Mouse (Mus musculus) hindbrain, embryonic 11.5 days (tissue): ENCODE results near the gene Cyren. TPM values are rescaled to one million over a fixed set of nuclear protein-coding genes. Genes with fewer than 3 reads are reported as not detected.

ENCODE experiments used
- ATAC-seq: fragments of 200-750 bp; cut with Nextera tagmentation; 2 replicates; pipeline ENCODE4 v1.8.0; 2017; ENCODE audit warnings: mild to moderate bottlenecking, moderate TSS enrichment, moderate library complexity; ENCODE audit not compliant: low FRiP score
- DNase-seq: peaks from one replicate; pipeline ENCODE4 v3.0.0-alpha.2; 2015; ENCODE audit warnings: low spot score
- H3K27ac ChIP-seq: fragments of 300-500 bp; sonication (generic); 2 replicates; pipeline ENCODE4 v1.5.1; 2014; ENCODE audit warnings: mild to moderate bottlenecking, low read depth, low read length
- H3K27me3 ChIP-seq: fragments of 300-500 bp; sonication (generic); 2 replicates; pipeline ENCODE4 v1.6.1; 2014; ENCODE audit warnings: mild to moderate bottlenecking, low read length, moderate library complexity, mixed read lengths; ENCODE audit not compliant: control insufficient read depth, insufficient read depth
- H3K36me3 ChIP-seq: fragments of 300-500 bp; sonication (generic); 2 replicates; pipeline ENCODE4 v1.6.1; 2014; ENCODE audit warnings: mild to moderate bottlenecking, low read length, moderate library complexity, mixed read lengths; ENCODE audit not compliant: control insufficient read depth, insufficient read depth
- H3K4me1 ChIP-seq: fragments of 300-500 bp; sonication (generic); replicated peaks from 2 replicates; pipeline ENCODE4 v1.6.1; 2014; ENCODE audit warnings: low read length, mixed read lengths; ENCODE audit not compliant: control insufficient read depth, insufficient read depth
- H3K4me2 ChIP-seq: fragments of 300-500 bp; sonication (generic); replicated peaks from 2 replicates; pipeline ENCODE4 v1.6.1; 2014; ENCODE audit warnings: mild to moderate bottlenecking, low read depth, low read length
- H3K4me3 ChIP-seq: fragments of 300-500 bp; sonication (generic); 2 replicates; pipeline ENCODE4 v1.5.1; 2014; ENCODE audit warnings: low read depth, low read length
- H3K9ac ChIP-seq: fragments of 300-500 bp; sonication (generic); 2 replicates; pipeline ENCODE4 v1.6.1; 2014; ENCODE audit warnings: low read depth, low read length
- H3K9me3 ChIP-seq: fragments of 300-500 bp; sonication (generic); 2 replicates; pipeline ENCODE4 v1.6.1; 2016; ENCODE audit warnings: low read length; ENCODE audit not compliant: control insufficient read depth
- WGBS: fragments of 180-500 bp; shearing (Covaris S2); extraction: QIAGEN DNeasy Blood & Tissue Kit; methylation state at CpG from one replicate; pipeline ENCODE4 v1.1.7; 2014; 5-methylcytosine and 5-hydroxymethylcytosine counted together
- polyA plus RNA-seq: library from polyadenylated mRNA; unstranded; fragments of >200 nt; fragmentation: Nextera tagmentation; extraction: Ambion mirVana; gene quantifications from 2 replicates; pipeline ENCODE4 v1.2.1, GENCODE M21; 2014

The Cyren gene
- polyA plus RNA-seq, 1 experiment from 2014 or later = 12.3 TPM

DNA sequence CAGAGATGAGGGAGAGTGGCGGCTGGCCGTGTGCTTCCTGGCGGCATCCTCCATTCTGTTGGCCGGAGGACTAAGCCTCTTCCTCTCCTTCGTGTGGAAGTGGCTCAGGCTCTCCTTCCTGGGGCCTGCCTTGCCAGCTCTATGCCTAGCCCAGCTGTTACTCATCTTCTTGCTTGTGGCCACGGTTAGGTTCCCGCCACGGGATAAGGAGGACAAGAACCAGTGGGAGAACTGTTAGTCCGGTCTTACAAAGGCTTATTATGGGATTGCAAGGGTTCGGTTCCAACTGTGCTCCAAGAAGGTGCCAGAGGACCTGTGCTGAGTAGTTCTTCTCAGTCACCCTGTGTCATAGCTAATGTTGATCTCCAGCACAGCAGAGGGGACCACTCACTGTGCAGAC, 5.0 kb downstream of the Cyren start:
- no peak overlapping the region for H3K9ac ChIP-seq
- no peaks in the 10 kb centered on the region for H3K27me3 ChIP-seq
- no peaks in the 10 kb centered on the region for H3K4me1 ChIP-seq
- H3K9me3 ChIP-seq = no peaks in the 10 kb centered on the region
- ATAC-seq (no peak), DNase-seq (no peak)
- no peak overlapping the region for H3K4me3 ChIP-seq
- no peaks in the 10 kb centered on the region for H3K36me3 ChIP-seq
- H3K4me2 ChIP-seq = no peak overlapping the region
- H3K27ac ChIP-seq = no peak overlapping the region
- WGBS = 88% methylated on average over 10 of the region's 10 CpGs

GRCm38 (mm10) chr6:34871929-34872328, 5.9 kb downstream of the Cyren start:
- no peak overlapping the region for H3K27ac ChIP-seq
- 0 out of 2 replicates have a peak, but pooled peaks cover 1% of the 10 kb centered on the region for H3K4me1 ChIP-seq
- H3K36me3 ChIP-seq = no peaks in the 10 kb centered on the region
- H3K9me3 ChIP-seq = no peaks in the 10 kb centered on the region
- H3K9ac ChIP-seq = no peak overlapping the region
- WGBS = 93% methylated on average over 7 of the region's 7 CpGs
- H3K4me3 ChIP-seq = no peak overlapping the region
- ATAC-seq (no peak), DNase-seq (no peak)
- H3K4me2 ChIP-seq = no peak overlapping the region
- H3K27me3 ChIP-seq = no peaks in the 10 kb centered on the region

GRCm38 (mm10) chr6:34870724-34871123, 7.1 kb downstream of the Cyren start:
- Histone ChIP-seq H3K4me1 (peaks cover 2% of the 10 kb centered on the region; the same call in 1 of the 2 replicates), H3K9me3 (no peaks in the 10 kb centered on the region), H3K36me3 (no peaks in the 10 kb centered on the region), H3K4me2 (no peak overlapping the region), H3K9ac (no peak overlapping the region), H3K4me3 (no peak overlapping the region), H3K27me3 (no peaks in the 10 kb centered on the region), H3K27ac (no peak overlapping the region)
- ATAC-seq = no peak
- DNase-seq = no peak
- WGBS = 81% methylated on average over 5 of the region's 5 CpGs

DNA sequence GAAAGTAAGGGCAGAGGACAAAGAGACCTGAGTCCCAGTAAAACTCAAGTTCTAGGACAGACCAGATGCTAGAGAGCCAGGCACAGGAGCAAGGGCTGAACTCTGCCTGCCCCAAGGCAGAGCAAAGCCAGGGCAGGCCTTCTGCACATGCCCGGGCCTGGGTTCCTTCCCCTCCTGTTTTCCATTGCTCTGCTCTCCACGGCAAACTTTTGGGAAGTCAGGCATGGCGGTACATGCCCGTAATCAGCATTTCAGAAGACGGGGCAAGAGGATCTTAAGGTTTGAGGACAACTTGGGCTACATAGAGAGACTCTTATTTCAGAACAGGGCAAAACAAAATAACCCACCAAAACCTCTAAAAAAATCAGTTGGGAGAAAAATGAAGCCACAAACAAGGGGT, 7.7 kb downstream of the Cyren start:
- H3K36me3 ChIP-seq = no peaks in the 10 kb centered on the region
- H3K4me1 ChIP-seq = peaks cover 2% of the 10 kb centered on the region; the same call in 1 of the 2 replicates
- WGBS = 85% methylated on average over 5 of the region's 5 CpGs
- no peaks in the 10 kb centered on the region for H3K9me3 ChIP-seq
- H3K4me2 ChIP-seq = no peak overlapping the region
- DNase-seq (no peak), ATAC-seq (no peak)
- no peaks in the 10 kb centered on the region for H3K27me3 ChIP-seq
- no peak overlapping the region for H3K4me3 ChIP-seq
- no peak overlapping the region for H3K9ac ChIP-seq
- no peak overlapping the region for H3K27ac ChIP-seq

DNA sequence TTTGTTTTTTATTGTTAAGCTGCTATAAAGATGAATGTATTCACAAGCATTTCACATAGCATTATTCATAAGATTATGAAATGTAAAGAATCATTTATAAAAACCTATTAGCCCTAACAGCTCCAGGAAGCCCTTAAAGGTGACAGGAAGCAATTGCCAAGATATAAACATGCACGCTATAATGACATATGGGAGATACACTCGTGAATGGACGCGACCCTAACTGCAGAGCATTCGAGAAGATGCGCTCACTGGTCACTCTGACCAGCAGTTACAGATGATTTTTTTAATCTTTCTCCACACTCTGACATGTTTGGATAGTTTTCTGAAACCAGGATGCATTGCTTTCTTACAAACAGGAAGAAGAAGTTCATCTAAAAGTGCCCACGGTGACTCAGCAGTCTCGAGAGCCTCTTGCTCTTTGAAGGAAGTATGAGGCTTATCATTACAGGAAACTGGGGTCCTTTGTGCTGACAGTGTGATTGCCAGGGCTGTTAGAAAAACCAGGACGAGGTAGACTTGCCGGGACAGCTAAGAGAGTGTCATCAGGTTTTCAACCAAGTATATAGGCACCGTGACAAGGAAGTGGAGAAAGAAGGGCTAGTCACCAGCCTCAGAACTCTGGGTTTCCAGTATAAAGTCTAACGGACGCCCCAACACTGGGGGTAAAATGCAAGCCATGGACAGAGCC, 8.5 kb downstream of the Cyren start:
- Histone ChIP-seq H3K36me3 (no peaks in the 10 kb centered on the region), H3K4me1 (peaks cover 2% of the 10 kb centered on the region; the same call in 1 of the 2 replicates), H3K27me3 (no peaks in the 10 kb centered on the region), H3K4me2 (no peak overlapping the region), H3K9me3 (no peaks in the 10 kb centered on the region), H3K4me3 (no peak overlapping the region), H3K27ac (no peak overlapping the region), H3K9ac (no peak overlapping the region)
- no peak for ATAC-seq
- DNase-seq = no peak
- 88% methylated on average over 13 of the region's 13 CpGs for WGBS

- no peak overlapping the region for H3K9ac ChIP-seq
- no peaks in the 10 kb centered on the region for H3K36me3 ChIP-seq
- DNase-seq (no peak), ATAC-seq (no peak)
- no peak overlapping the region for H3K4me3 ChIP-seq
- H3K27me3 ChIP-seq = no peaks in the 10 kb centered on the region
- H3K4me1 ChIP-seq = peaks cover 2% of the 10 kb centered on the region; the same call in 1 of the 2 replicates
- no peak overlapping the region for H3K27ac ChIP-seq
- H3K4me2 ChIP-seq = no peak overlapping the region
- H3K9me3 ChIP-seq = no peaks in the 10 kb centered on the region
- WGBS = 80% methylated on average over 20 of the region's 20 CpGs
Observed at GRCm38 (mm10) chr6:34868507-34869217, 9.2 kb downstream of the Cyren start.

- Histone ChIP-seq H3K27me3 (no peaks in the 10 kb centered on the region), H3K9me3 (no peaks in the 10 kb centered on the region), H3K4me1 (peaks cover 2% of the 10 kb centered on the region; the same call in 1 of the 2 replicates), H3K4me2 (no peak overlapping the region), H3K9ac (no peak overlapping the region), H3K4me3 (no peak overlapping the region), H3K27ac (no peak overlapping the region), H3K36me3 (no peaks in the 10 kb centered on the region)
- DNase-seq (no peak), ATAC-seq (no peak)
- 74% methylated on average over 10 of the region's 10 CpGs for WGBS
Observed at GRCm38 (mm10) chr6:34867995-34868350, 9.9 kb downstream of the Cyren start.

- no peaks in the 10 kb centered on the region for H3K27me3 ChIP-seq
- no peak overlapping the region for H3K4me3 ChIP-seq
- no peak overlapping the region for H3K4me2 ChIP-seq
- WGBS = 73% methylated on average over 16 of the region's 16 CpGs
- H3K9ac ChIP-seq = no peak overlapping the region
- H3K4me1 ChIP-seq = peaks cover 2% of the 10 kb centered on the region; the same call in 1 of the 2 replicates
- H3K9me3 ChIP-seq = no peaks in the 10 kb centered on the region
- ATAC-seq (no peak), DNase-seq (no peak)
- no peaks in the 10 kb centered on the region for H3K36me3 ChIP-seq
- no peak overlapping the region for H3K27ac ChIP-seq
Observed at GRCm38 (mm10) chr6:34867301-34867994, 10.4 kb downstream of the Cyren start.
